Mouse (Mus musculus) hindbrain, embryonic 12.5 days (tissue): ENCODE measurements at regions not wholly inside any gene's neighbourhood (a gene's known extent, or its start where the extent isn't known, plus 50 kb on each side); places are given as distances from the start of the nearest gene placed in this dataset.

Experiments
- ATAC-seq: fragments of 200-750 bp; cut with Nextera tagmentation; 2 replicates; pipeline ENCODE4 v1.8.0; 2017; ENCODE audit warnings: moderate TSS enrichment; ENCODE audit not compliant: low FRiP score
- H3K27ac ChIP-seq: fragments of 300-500 bp; sonication (generic); 2 replicates; pipeline ENCODE4 v1.5.1; 2016; ENCODE audit warnings: mild to moderate bottlenecking
- H3K27me3 ChIP-seq: fragments of 300-500 bp; sonication (generic); 2 replicates; pipeline ENCODE4 v1.6.1; 2016; ENCODE audit warnings: mild to moderate bottlenecking
- H3K36me3 ChIP-seq: fragments of 300-500 bp; sonication (generic); 2 replicates; pipeline ENCODE4 v1.6.1; 2016; ENCODE audit warnings: mild to moderate bottlenecking
- H3K4me1 ChIP-seq: fragments of 300-500 bp; sonication (generic); 2 replicates; pipeline ENCODE4 v1.6.1; 2016
- H3K4me2 ChIP-seq: fragments of 300-500 bp; sonication (generic); replicated peaks from 2 replicates; pipeline ENCODE4 v1.6.1; 2016; ENCODE audit warnings: mild to moderate bottlenecking
- H3K4me3 ChIP-seq: fragments of 300-500 bp; sonication (generic); 2 replicates; pipeline ENCODE4 v1.5.1; 2016; ENCODE audit warnings: mild to moderate bottlenecking
- H3K9ac ChIP-seq: fragments of 300-500 bp; sonication (generic); 2 replicates; pipeline ENCODE4 v1.6.1; 2016; ENCODE audit warnings: mild to moderate bottlenecking, moderate library complexity
- H3K9me3 ChIP-seq: fragments of 300-500 bp; sonication (generic); replicated peaks from 2 replicates; pipeline ENCODE4 v1.6.1; 2016; ENCODE audit warnings: mild to moderate bottlenecking
- whole genome bisulfite sequencing: fragments of 180-500 bp; shearing (Covaris S2); methylation state at CpG from one replicate; pipeline ENCODE4 v1.1.7; 2016; 5-methylcytosine and 5-hydroxymethylcytosine counted together

DNA sequence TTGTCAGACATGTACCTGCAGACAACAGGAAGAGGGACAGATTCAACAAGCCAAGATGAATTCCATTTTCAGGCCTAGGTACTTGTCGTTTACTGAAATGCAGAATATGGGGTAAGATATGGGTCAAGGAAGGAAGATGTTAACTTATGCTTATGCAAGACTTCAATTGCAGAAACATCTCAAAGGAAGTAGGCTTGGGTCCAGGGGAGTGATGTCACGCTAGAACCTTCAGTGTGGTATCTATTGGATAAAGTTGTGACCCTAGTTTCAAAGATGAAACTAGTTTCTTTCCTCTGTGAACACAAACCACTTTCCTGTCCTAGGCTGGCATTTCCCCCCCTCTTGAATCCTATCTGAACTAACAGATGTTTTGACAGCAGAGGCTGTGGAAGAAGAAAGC, 50.5 kb upstream of the Rbpj start:
- Histone ChIP-seq H3K36me3 (no peaks in the 10 kb centered on the region), H3K4me3 (no peak overlapping the region), H3K4me2 (no peak overlapping the region), H3K9me3 (no peaks in the 10 kb centered on the region), H3K27ac (no peak overlapping the region), H3K9ac (no peak overlapping the region), H3K4me1 (no peaks in the 10 kb centered on the region), H3K27me3 (no peaks in the 10 kb centered on the region)
- ATAC-seq: no peak
- 87% methylated on average over 2 of the region's 2 CpGs for WGBS
